In the genomic region with DNA sequence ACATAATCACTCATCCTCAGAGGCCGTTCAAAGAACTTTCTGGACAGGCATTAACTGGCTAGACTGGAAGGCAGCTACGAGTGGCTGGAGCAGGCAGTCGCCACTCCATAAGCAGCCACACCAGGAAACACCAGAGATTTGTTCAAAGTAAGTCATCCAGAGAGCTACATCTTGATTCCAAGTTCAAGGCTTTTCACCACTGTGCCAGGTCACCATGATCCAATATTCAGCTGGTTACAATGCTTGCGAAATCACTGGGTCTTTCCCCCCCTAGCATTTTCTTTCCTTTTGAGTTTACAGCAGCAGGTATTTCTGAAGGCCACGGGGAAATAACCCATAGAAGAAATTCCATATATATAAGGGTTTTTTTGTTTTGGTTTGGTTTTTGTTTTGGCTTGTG, we compare ENCODE assay signal across 18 mouse cellular contexts.
DNase-seq lines count a peak whose midpoint lies in the region; ATAC-seq and TF ChIP-seq lines count a peak whose summit lies in the region.
"Had no signal": no experiment of that assay in that cellular context is flagged by ENCODE, and none has a peak within 500 bp of the region (broad histone marks: within the 10 kb centered on the region; RNA-seq: fewer than 3 reads in every experiment).

No protein-coding gene starts in this region.

- H3K4me2 ChIP-seq in heart, embryonic 16.5 days (ENCODE audit: low read depth, low read length): peak overlapping the region; percentile 78; the same call in 1 of the 2 replicates
- H3K4me2 ChIP-seq in lung, postnatal 0 days (replicated peaks; ENCODE audit: low read depth, low read length): no peak overlapping the region
- no peak overlapping the region for H3K4me2 ChIP-seq in stomach, postnatal 0 days (replicated peaks; ENCODE audit: low read depth)
- H3K4me2 ChIP-seq: liver, embryonic 12.5 days had no signal

- intact Hi-C loops in heart, postnatal 14 days (cut with DNase I): loop anchor here (5.0 kb wide), 1 partner anchor 68 kb away; the partner anchor contains the start of gene Acp6

- no peak overlapping the region for H3K4me3 ChIP-seq in heart, embryonic 16.5 days (ENCODE audit: low read length)
- no peak overlapping the region for H3K4me3 ChIP-seq in lung, postnatal 0 days (ENCODE audit: low read depth, low read length)
- no peak overlapping the region for H3K4me3 ChIP-seq in stomach, postnatal 0 days (ENCODE audit: low read depth, low read length)
- H3K4me3 ChIP-seq: gastrocnemius, adult 2 months; hindbrain, embryonic 12.5 days; liver, embryonic 12.5 days; stomach, embryonic 15.5 days had no signal

- H3K27me3 ChIP-seq in heart, embryonic 16.5 days (ENCODE audit: control insufficient read depth, insufficient read depth, low read length): no peaks in the 10 kb centered on the region
- no peaks in the 10 kb centered on the region for H3K27me3 ChIP-seq in lung, postnatal 0 days (replicated peaks; ENCODE audit: insufficient read depth, low read length)
- H3K27me3 ChIP-seq in stomach, postnatal 0 days (ENCODE audit: control insufficient read depth, insufficient read depth, low read length): no peaks in the 10 kb centered on the region
- H3K27me3 ChIP-seq: embryonic facial prominence, embryonic 12.5 days; hindbrain, embryonic 12.5 days; stomach, embryonic 15.5 days had no signal

- no peak for ATAC-seq in heart, embryonic 16.5 days (replicated peaks; ENCODE audit: extremely low read depth, insufficient read depth, low FRiP score)
- no peak for ATAC-seq in lung, postnatal 0 days
- ATAC-seq in stomach, postnatal 0 days (ENCODE audit: low FRiP score, low TSS enrichment): no peak
- ATAC-seq: forebrain, embryonic 16.5 days; liver, embryonic 12.5 days had no signal

- H3K9me3 ChIP-seq in heart, embryonic 16.5 days (replicated peaks; ENCODE audit: control insufficient read depth, low read length): no peaks in the 10 kb centered on the region
- no peaks in the 10 kb centered on the region for H3K9me3 ChIP-seq in lung, postnatal 0 days (ENCODE audit: low read length)
- H3K9me3 ChIP-seq in stomach, postnatal 0 days (ENCODE audit: control insufficient read depth, low read length): no peaks in the 10 kb centered on the region
- H3K9me3 ChIP-seq: embryonic facial prominence, embryonic 12.5 days; hindbrain, embryonic 12.5 days; liver, embryonic 12.5 days; stomach, embryonic 15.5 days had no signal

- peak; percentile 28 for DNase-seq in adrenal gland, adult 2 months
- DNase-seq in adrenal gland, postnatal 14 days: no peak
- no peak for DNase-seq in heart, postnatal 14 days
- no peak for DNase-seq in lung, postnatal 0 days (ENCODE audit: low spot score)
- DNase-seq in lung, postnatal 10 days: no peak
- no peak for DNase-seq in stomach, postnatal 0 days (ENCODE audit: low spot score)
- no peak for DNase-seq in embryo, embryonic 11 days
- DNase-seq: adrenal gland, postnatal 36 days; cerebellum, postnatal 25 days; gastrocnemius, adult 2 months; kidney, adult 11 months; thymus, postnatal 36 days had no signal

- TF ChIP-seq EP300 in lung, postnatal 0 days (IDR thresholded peaks at IDR 0.05): no peak
- no peak for TF ChIP-seq EP300 in stomach, postnatal 0 days (optimal IDR thresholded peaks at IDR 0.05)

- WGBS in heart, embryonic 16.5 days: 56% methylated on average over 5 of the region's 5 CpGs
- WGBS in lung, postnatal 0 days: 38% methylated on average over 5 of the region's 5 CpGs
- 56% methylated on average over 5 of the region's 5 CpGs for WGBS in stomach, postnatal 0 days

- peaks cover 7% of the 10 kb centered on the region for H3K36me3 ChIP-seq in heart, embryonic 16.5 days (ENCODE audit: control insufficient read depth, insufficient read depth)
- no peaks in the 10 kb centered on the region for H3K36me3 ChIP-seq in lung, postnatal 0 days (ENCODE audit: insufficient read depth, low read length)
- H3K36me3 ChIP-seq in stomach, postnatal 0 days (ENCODE audit: control insufficient read depth, insufficient read depth, low read length): peaks cover 9% of the 10 kb centered on the region; the same call in 1 of the 2 replicates

- H3K4me1 ChIP-seq in heart, embryonic 16.5 days (ENCODE audit: control insufficient read depth, insufficient read depth, low read length): peaks cover 23% of the 10 kb centered on the region
- no peaks in the 10 kb centered on the region for H3K4me1 ChIP-seq in lung, postnatal 0 days (ENCODE audit: insufficient read depth, low read depth, low read length)
- H3K4me1 ChIP-seq in stomach, postnatal 0 days (replicated peaks; ENCODE audit: control insufficient read depth, insufficient read depth): peaks cover 9% of the 10 kb centered on the region

- peak overlapping the region; percentile 33 for H3K27ac ChIP-seq in heart, embryonic 16.5 days (ENCODE audit: low read length)
- H3K27ac ChIP-seq in lung, postnatal 0 days (ENCODE audit: low read length): 0 out of 2 replicates have a peak overlapping the region, but pooled peaks have one; percentile 29
- H3K27ac ChIP-seq in stomach, postnatal 0 days (replicated peaks): 0 out of 2 replicates have a peak overlapping the region, but pooled peaks have one; percentile 8
- H3K27ac ChIP-seq: embryonic facial prominence, embryonic 12.5 days; gastrocnemius, adult 2 months; hindbrain, embryonic 12.5 days; liver, embryonic 12.5 days had no signal

- H3K9ac ChIP-seq in heart, embryonic 16.5 days (ENCODE audit: low read length): no peak overlapping the region
- H3K9ac ChIP-seq in lung, postnatal 0 days (replicated peaks; ENCODE audit: low read depth): no peak overlapping the region
- no peak overlapping the region for H3K9ac ChIP-seq in stomach, postnatal 0 days (ENCODE audit: low read length)
- H3K9ac ChIP-seq: embryonic facial prominence, embryonic 12.5 days; hindbrain, embryonic 12.5 days; liver, embryonic 12.5 days; stomach, embryonic 15.5 days had no signal

- no peak for TF ChIP-seq CTCF in lung, postnatal 0 days (IDR thresholded peaks at IDR 0.05)
- TF ChIP-seq CTCF in stomach, postnatal 0 days (IDR thresholded peaks at IDR 0.05; ENCODE audit: low read depth): no peak
